Mouse (Mus musculus): Measurements from ENCODE around the gene Gm49373. TPM values are rescaled to one million over a fixed set of nuclear protein-coding genes. Genes with fewer than 3 reads are reported as not detected.
A peak's percentile ranks its signal among the peaks of the same experiment; 100 is the strongest.
"Not testable (repeated sequence)": the region's sequence is repeated elsewhere in the genome, so short reads cannot be mapped to it uniquely, and the experiment has no call there.

The Gm49373 gene
- total RNA-seq, 2 experiments from 2014 or later: 0.30 to 0.46 TPM

GRCm38 (mm10) chr9:21072641-21073040 is 255 bp downstream of the Gm49373 start:
- DNase-seq: no peak

GRCm38 (mm10) chr9:21067006-21067684 is 5.8 kb downstream of the Gm49373 start, which contains the start of gene Zglp1:
Gene Zglp1 (minus strand): TSS chr9:21067093.
- no peak for DNase-seq

GRCm38 (mm10) chr9:21062928-21063327 is 10.0 kb downstream of the Gm49373 start:
- no peak for DNase-seq

GRCm38 (mm10) chr9:21051578-21051977 is 21.3 kb downstream of the Gm49373 start:
- DNase-seq: no peak

GRCm38 (mm10) chr9:21045235-21045634 is 27.7 kb downstream of the Gm49373 start:
- DNase-seq: no peak

GRCm38 (mm10) chr9:21044785-21045184 is 28.1 kb downstream of the Gm49373 start:
- not testable (repeated sequence) for DNase-seq

GRCm38 (mm10) chr9:21043563-21043962 is 29.3 kb downstream of the Gm49373 start:
- DNase-seq: no peak

- peak in 1 of 2 experiments; percentile 56 for DNase-seq
Observed at GRCm38 (mm10) chr9:21041308-21041707, 31.6 kb downstream of the Gm49373 start.

GRCm38 (mm10) chr9:21039779-21040178 is 33.1 kb downstream of the Gm49373 start:
- DNase-seq: no peak

GRCm38 (mm10) chr9:21037481-21037891 is 35.4 kb downstream of the Gm49373 start:
- DNase-seq: peak in 1 of 2 experiments; percentile 37

- no peak for DNase-seq
Observed at GRCm38 (mm10) chr9:21036666-21037065, 36.2 kb downstream of the Gm49373 start.

GRCm38 (mm10) chr9:21036161-21036560 is 36.7 kb downstream of the Gm49373 start:
- no peak for DNase-seq

GRCm38 (mm10) chr9:21035586-21035985 is 37.3 kb downstream of the Gm49373 start:
- no peak for DNase-seq

- DNase-seq: no peak
Observed at GRCm38 (mm10) chr9:21034481-21035085, 38.3 kb downstream of the Gm49373 start.

GRCm38 (mm10) chr9:21033136-21033535 is 39.8 kb downstream of the Gm49373 start:
- DNase-seq: peak; percentile 92 to 94

- DNase-seq: no peak
Observed at GRCm38 (mm10) chr9:21032491-21032890, 40.4 kb downstream of the Gm49373 start.

- peak in 1 of 2 experiments; percentile 38 for DNase-seq
Observed at GRCm38 (mm10) chr9:21031896-21032351, 41.0 kb downstream of the Gm49373 start, which contains the start of gene Icam5. Gene Icam5 (plus strand): TSS chr9:21032073.

GRCm38 (mm10) chr9:21031251-21031895 is 41.5 kb downstream of the Gm49373 start:
- DNase-seq: peak; percentile 71 to 73

GRCm38 (mm10) chr9:21030781-21031250 is 42.1 kb downstream of the Gm49373 start:
- DNase-seq: peak; percentile 83 to 89

- DNase-seq: no peak
Observed at GRCm38 (mm10) chr9:21030055-21030600, 42.8 kb downstream of the Gm49373 start.

GRCm38 (mm10) chr9:21029291-21030054 is 43.4 kb downstream of the Gm49373 start, which contains the start of gene Icam4:
Gene Icam4 (plus strand): TSS chr9:21029373.
- DNase-seq: peak; percentile 89 to 91

All from adrenal gland, postnatal 36 days (tissue).